Mouse (Mus musculus) small intestine, adult 2 months (tissue): Measurements from ENCODE around the gene Rbks.

Experiments
- CTCF ChIP-seq: fragments of 200-500 bp; IDR thresholded peaks from 2 replicates; pipeline ENCODE4 v1.5.1; 2012; ENCODE audit warnings: low read depth, mild to moderate bottlenecking, control low read depth, inconsistent platforms, low read length, moderate library complexity, mixed read lengths; ENCODE audit not compliant: insufficient replicate concordance, insufficient read length; ENCODE audit errors: extremely low read depth
- POLR2A ChIP-seq: fragments of 200-500 bp; IDR thresholded peaks from 2 replicates; pipeline ENCODE4 v1.6.1; 2012; ENCODE audit warnings: low read depth, mild to moderate bottlenecking, control low read depth, inconsistent platforms, low read length, moderate library complexity

- peak; percentile 59 for TF ChIP-seq CTCF
- peak; percentile 59 for TF ChIP-seq POLR2A
These were observed 83.6 kb downstream of the Rbks start for GRCm38 (mm10) chr5:31613852-31614286.
